Mouse (Mus musculus): ENCODE results near the gene Pck2.

The Pck2 gene

DNA sequence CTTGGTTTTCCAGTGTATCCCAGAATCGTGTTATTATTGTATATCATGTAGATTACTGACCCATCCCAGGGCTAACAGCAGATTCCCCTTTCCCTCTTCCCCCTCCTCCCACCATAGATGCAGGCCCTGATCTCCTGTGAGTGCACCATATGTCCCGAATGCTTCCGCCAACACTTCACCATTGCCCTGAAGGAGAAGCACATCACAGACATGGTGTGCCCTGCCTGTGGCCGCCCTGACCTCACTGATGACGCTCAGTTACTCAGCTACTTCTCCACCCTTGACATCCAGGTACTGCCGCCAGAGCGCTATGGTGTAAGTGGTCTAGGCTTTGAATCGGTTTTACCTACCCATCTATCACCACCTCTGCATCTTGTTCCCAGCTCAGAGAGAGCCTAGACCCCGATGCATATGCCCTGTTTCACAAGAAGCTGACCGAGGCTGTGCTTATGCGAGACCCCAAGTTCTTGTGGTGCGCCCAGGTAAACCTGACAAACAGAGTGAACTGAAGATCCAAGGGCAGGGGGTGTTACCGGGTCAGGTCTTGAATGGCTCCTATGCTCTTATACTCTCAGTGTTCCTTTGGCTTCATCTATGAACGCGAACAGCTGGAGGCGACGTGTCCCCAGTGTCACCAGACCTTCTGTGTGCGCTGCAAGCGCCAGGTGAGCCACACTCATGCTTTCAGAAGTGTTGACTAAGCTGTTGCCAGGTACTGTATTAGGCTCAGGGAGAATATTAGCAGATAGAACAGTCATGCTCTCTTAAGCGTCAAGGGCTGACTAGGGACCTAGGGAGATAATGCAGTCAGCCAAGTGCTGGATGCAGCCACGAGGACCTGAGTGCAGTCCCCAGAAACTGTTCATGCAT is 58.7 kb downstream of the Pck2 start:
- DNase-seq (ENCODE audit: low read depth): no peak
